Mouse (Mus musculus) MEL (cell line): Measurements from ENCODE around the gene Poldip2. TPM values are rescaled to one million over a fixed set of nuclear protein-coding genes. Genes with fewer than 3 reads are reported as not detected.

ENCODE experiments used
- DNase-seq: peaks from one replicate; pipeline ENCODE4 v3.0.0; 2011; ENCODE audit warnings: low read depth, low spot score
- H3K27ac ChIP-seq: 2 replicates; pipeline ENCODE4 v1.5.1; 2012; ENCODE audit warnings: low read depth, mild to moderate bottlenecking, control low read depth, low read length, moderate library complexity; ENCODE audit not compliant: control insufficient read depth
- H3K27me3 ChIP-seq, 2 experiments: fragments of 150-350 bp in 1 of 2; sonication (generic) in 1 of 2; 2 replicates each; pipeline ENCODE4 v1.6.1; 2012; ENCODE audit warnings: low read length in 2 of 2, mild to moderate bottlenecking in 2 of 2, improper control_type of control experiment in 1 of 2, moderate library complexity in 1 of 2; ENCODE audit not compliant: insufficient read depth in 2 of 2, control insufficient read depth in 1 of 2
- H3K36me3 ChIP-seq, 2 experiments: 2 replicates each; pipeline ENCODE4 v1.6.1; 2012 to 2014; ENCODE audit warnings: low read length in 2 of 2, improper control_type of control experiment in 1 of 2, inconsistent platforms in 1 of 2, mild to moderate bottlenecking in 1 of 2; ENCODE audit not compliant: insufficient read depth in 2 of 2, control insufficient read depth in 1 of 2
- H3K4me1 ChIP-seq, 2 experiments: fragments of 150-350 bp in 1 of 2; sonication (generic) in 1 of 2; 2 replicates each; pipeline ENCODE4 v1.6.1; 2012; ENCODE audit warnings: low read length in 2 of 2, improper control_type of control experiment in 1 of 2, mild to moderate bottlenecking in 1 of 2; ENCODE audit not compliant: insufficient read depth in 2 of 2, control insufficient read depth in 1 of 2
- H3K4me3 ChIP-seq, 2 experiments: fragments of 150-350 bp in 1 of 2; sonication (generic) in 1 of 2; 2 replicates each; pipeline ENCODE4 v1.5.1; 2012; ENCODE audit warnings: low read depth in 2 of 2, low read length in 2 of 2, mild to moderate bottlenecking in 2 of 2, moderate library complexity in 2 of 2, control low read depth in 1 of 2, improper control_type of control experiment in 1 of 2; ENCODE audit not compliant: control insufficient read depth in 1 of 2, insufficient read depth in 1 of 2
- H3K79me2 ChIP-seq: 2 replicates; pipeline ENCODE4 v1.6.1; 2012; ENCODE audit warnings: mild to moderate bottlenecking, low read length, moderate library complexity; ENCODE audit not compliant: control insufficient read depth, poor library complexity, insufficient read depth
- H3K9ac ChIP-seq: 2 replicates; pipeline ENCODE4 v1.6.1; 2012; ENCODE audit warnings: low read depth, mild to moderate bottlenecking, control low read depth, low read length, moderate library complexity; ENCODE audit not compliant: control insufficient read depth, poor library complexity, severe bottlenecking
- H3K9me3 ChIP-seq: fragments of 150-350 bp; sonication (generic); replicated peaks from 2 replicates; pipeline ENCODE4 v1.6.1; 2012; ENCODE audit warnings: mild to moderate bottlenecking, low read length, improper control_type of control experiment, moderate library complexity; ENCODE audit not compliant: insufficient read depth
- ELF1 ChIP-seq: IDR thresholded peaks from 2 replicates; pipeline ENCODE4 v1.6.1; 2014; ENCODE audit warnings: low read depth, mild to moderate bottlenecking, inconsistent platforms, low read length, improper control_type of control experiment, moderate library complexity
- EP300 ChIP-seq, 2 experiments: IDR thresholded peaks; 2 replicates each; pipeline ENCODE4 v1.6.1; 2011; ENCODE audit warnings: improper control_type of control experiment in 2 of 2, low read length in 2 of 2, low read depth in 1 of 2, mild to moderate bottlenecking in 1 of 2
- GABPA ChIP-seq: IDR thresholded peaks from 2 replicates; pipeline ENCODE4 v1.6.1; 2012; ENCODE audit warnings: low read depth, mild to moderate bottlenecking, inconsistent platforms, low read length, improper control_type of control experiment, moderate library complexity
- KAT2A ChIP-seq: conservative IDR thresholded peaks from 2 replicates; pipeline ENCODE4 v1.6.1; 2012; ENCODE audit warnings: low read depth, low read length, improper control_type of control experiment, inconsistent platforms
- MAFK ChIP-seq: IDR thresholded peaks from 2 replicates; pipeline ENCODE4 v1.6.1; 2011; ENCODE audit warnings: low read depth, mild to moderate bottlenecking, low read length, improper control_type of control experiment, borderline replicate concordance
- MAX ChIP-seq: IDR thresholded peaks from 2 replicates; pipeline ENCODE4 v1.6.1; 2011; ENCODE audit warnings: low read length, improper control_type of control experiment
- MAZ ChIP-seq: IDR thresholded peaks from 2 replicates; pipeline ENCODE4 v1.6.1; 2012; ENCODE audit warnings: low read depth, mild to moderate bottlenecking, inconsistent platforms, low read length, improper control_type of control experiment
- POLR2A ChIP-seq, 2 experiments: IDR thresholded peaks; 2 replicates each; pipeline ENCODE4 v1.6.1; 2011 to 2012; ENCODE audit warnings: low read length in 2 of 2, mild to moderate bottlenecking in 2 of 2, control low read depth in 1 of 2, improper control_type of control experiment in 1 of 2, low read depth in 1 of 2, moderate library complexity in 1 of 2; ENCODE audit not compliant: control insufficient read depth in 1 of 2, insufficient read depth in 1 of 2, poor library complexity in 1 of 2
- POLR2AphosphoS2 ChIP-seq: IDR thresholded peaks from 2 replicates; pipeline ENCODE4 v1.6.1; 2011; ENCODE audit warnings: low read length, improper control_type of control experiment
- POLR2AphosphoS5 ChIP-seq: IDR thresholded peaks from 2 replicates; pipeline ENCODE4 v1.6.1; 2012; ENCODE audit warnings: low read depth, borderline replicate concordance, mild to moderate bottlenecking, inconsistent platforms, low read length, moderate library complexity, mixed read lengths
- RCOR1 ChIP-seq: IDR thresholded peaks from 2 replicates; pipeline ENCODE4 v1.6.1; 2012; ENCODE audit warnings: low read depth, mild to moderate bottlenecking, inconsistent platforms, low read length, improper control_type of control experiment
- SIN3A ChIP-seq: IDR thresholded peaks from 2 replicates; pipeline ENCODE4 v1.6.1; 2012; ENCODE audit warnings: low read length, improper control_type of control experiment, inconsistent platforms
- SMC3 ChIP-seq: IDR thresholded peaks from 2 replicates; pipeline ENCODE4 v1.6.1; 2011; ENCODE audit warnings: low read depth, low read length, improper control_type of control experiment
- USF2 ChIP-seq, 2 experiments: IDR thresholded peaks; 2 replicates each; pipeline ENCODE4 v1.6.1; 2011 to 2012; ENCODE audit warnings: improper control_type of control experiment in 2 of 2, low read length in 2 of 2, borderline replicate concordance in 1 of 2, inconsistent platforms in 1 of 2, low read depth in 1 of 2, mild to moderate bottlenecking in 1 of 2; ENCODE audit not compliant: insufficient read depth in 1 of 2
- ZMIZ1 ChIP-seq: IDR thresholded peaks from 2 replicates; pipeline ENCODE4 v1.6.1; 2012; ENCODE audit warnings: low read depth, mild to moderate bottlenecking, inconsistent platforms, low read length, improper control_type of control experiment, moderate library complexity
- polyA plus RNA-seq, 2 experiments: library from polyadenylated mRNA; stranded (reverse) in 1 of 2; unstranded in 1 of 2; fragments of >175 nt in 1 of 2; fragments of >200 nt in 1 of 2; gene quantifications; 2 replicates each; pipeline versions ENCODE4 v1.2.1 to v1.2.4; 2012; ENCODE audit warnings: low replicate concordance in 2 of 2, low read depth in 1 of 2; ENCODE audit not compliant: insufficient read length in 2 of 2, insufficient read depth in 1 of 2, missing spikeins in 1 of 2
- total RNA-seq: library from RNA; depleted of rRNA; stranded (reverse); fragments of 300-350 nt; gene quantifications from 2 replicates; pipeline ENCODE4 v1.2.3, GENCODE M21; 2012

Gene Poldip2
- total and polyA plus RNA-seq, 3 experiments: 166 to 260 (median 182) TPM

- Histone ChIP-seq H3K27ac (no peak overlapping the region), H3K79me2 (no peaks in the 10 kb centered on the region), H3K9ac (no peak overlapping the region), H3K4me3 (no peak overlapping the region), H3K27me3 (no peaks in the 10 kb centered on the region), H3K4me1 (no peaks in the 10 kb centered on the region), H3K9me3 (no peaks in the 10 kb centered on the region), H3K36me3 (no peaks in the 10 kb centered on the region; a peak in 2 of 4 replicates)
- no peak for DNase-seq
- TF ChIP-seq USF2 (IDR thresholded peaks at IDR 0.05; ENCODE audit: borderline replicate concordance in 1 of 2, insufficient read depth in 1 of 2, low read depth in 1 of 2, low read length in 2 of 2) (no peak), POLR2AphosphoS2 (no peak), EP300 (IDR thresholded peaks at IDR 0.05; ENCODE audit: low read depth in 1 of 2, low read length in 2 of 2) (no peak), RCOR1 (no peak), SMC3 (no peak), GABPA (no peak), POLR2AphosphoS5 (no peak), KAT2A (no peak), ZMIZ1 (no peak), POLR2A (IDR thresholded peaks at IDR 0.05; ENCODE audit: control insufficient read depth in 1 of 2, insufficient read depth in 1 of 2, low read depth in 1 of 2, low read length in 2 of 2, poor library complexity in 1 of 2) (no peak), MAX (no peak), ELF1 (no peak)
Observed at GRCm38 (mm10) chr11:78528714-78529113, 16.7 kb downstream of the Poldip2 start.

GRCm38 (mm10) chr11:78530001-78530400 lies 18.0 kb downstream of the Poldip2 start:
- H3K9ac ChIP-seq: no peak overlapping the region
- H3K36me3 ChIP-seq: peaks cover 0 to 4% of the 10 kb centered on the region in 2 experiments; a peak in 2 of 4 replicates
- no peaks in the 10 kb centered on the region for H3K27me3 ChIP-seq
- no peak overlapping the region for H3K27ac ChIP-seq
- H3K4me1 ChIP-seq: peaks cover 0 to 6% of the 10 kb centered on the region in 2 experiments; a peak in 3 of 4 replicates
- no peaks in the 10 kb centered on the region for H3K79me2 ChIP-seq
- no peak for DNase-seq
- H3K4me3 ChIP-seq: no peak overlapping the region
- TF ChIP-seq MAFK: no peak
- TF ChIP-seq SIN3A: no peak
- TF ChIP-seq SMC3: no peak
- no peak for TF ChIP-seq GABPA
- no peak for TF ChIP-seq RCOR1
- no peak for TF ChIP-seq MAZ
- no peaks in the 10 kb centered on the region for H3K9me3 ChIP-seq
